Comparison of ENCODE assay signal across 8 mouse cellular contexts in genomic region chr4:107923145-107923802, GRCm38 (mm10). TPM values are rescaled to one million over a fixed set of nuclear protein-coding genes. Genes with fewer than 3 reads are reported as not detected.
DNase-seq lines count a peak whose midpoint lies in the region; ATAC-seq and TF ChIP-seq lines count a peak whose summit lies in the region.

Gene Cpt2 (minus strand): TSS chr4:107923610.

- peak within 1 kb of the TSS; percentile 91 for H3K27ac ChIP-seq in bone marrow, adult 2 months (ENCODE audit: control insufficient read depth, insufficient read depth, low read depth, low read length, poor library complexity)
- H3K27ac ChIP-seq in embryonic fibroblast, embryonic 13.5 days (ENCODE audit: insufficient read depth, low read length), result peak within 1 kb of the TSS; percentile 67
- H3K27ac ChIP-seq in heart, embryonic 10.5 days, result peak within 1 kb of the TSS; percentile 95
- H3K27ac ChIP-seq in kidney, embryonic 15.5 days, result peak within 1 kb of the TSS; percentile 90

- H3K9me3 ChIP-seq in heart, embryonic 10.5 days, result no peaks in the 10 kb centered on the region
- no peaks in the 10 kb centered on the region for H3K9me3 ChIP-seq in kidney, embryonic 15.5 days (replicated peaks)

- peak within 1 kb of the TSS; percentile 80 for H3K4me3 ChIP-seq in bone marrow, adult 2 months (replicated peaks; ENCODE audit: control insufficient read depth, low read depth, low read length)
- peak within 1 kb of the TSS; percentile 82 for H3K4me3 ChIP-seq in embryonic fibroblast, embryonic 13.5 days (ENCODE audit: insufficient read depth, low read length)
- peak within 1 kb of the TSS; percentile 93 for H3K4me3 ChIP-seq in heart, embryonic 10.5 days
- peak within 1 kb of the TSS; percentile 68 for H3K4me3 ChIP-seq in kidney, embryonic 15.5 days (replicated peaks)

- peaks cover 1% of the 10 kb centered on the region for H3K4me1 ChIP-seq in bone marrow, adult 2 months (ENCODE audit: control insufficient read depth, insufficient read depth, low read length)
- H3K4me1 ChIP-seq in embryonic fibroblast, embryonic 13.5 days (ENCODE audit: control insufficient read depth, insufficient read depth, low read length), result no peaks in the 10 kb centered on the region
- H3K4me1 ChIP-seq in heart, embryonic 10.5 days, result peaks cover 28% of the 10 kb centered on the region
- H3K4me1 ChIP-seq in kidney, embryonic 15.5 days, result peaks cover 26% of the 10 kb centered on the region

- peak; percentile 97 for ATAC-seq in kidney, embryonic 15.5 days (replicated peaks; ENCODE audit: low FRiP score)
- peak; percentile 97 for ATAC-seq in monocyte, adult 5-6 weeks (replicated peaks; ENCODE audit: insufficient number of reproducible peaks, low FRiP score, low TSS enrichment, poor library complexity, severe bottlenecking)

- H3K4me2 ChIP-seq in kidney, embryonic 15.5 days, result peak within 1 kb of the TSS; percentile 69

- TF ChIP-seq POLR2A in bone marrow, adult 2 months (IDR thresholded peaks at IDR 0.05; ENCODE audit: borderline replicate concordance, control insufficient read depth, low read depth, low read length), result peak; percentile 96
- TF ChIP-seq POLR2A in embryonic fibroblast, embryonic 13.5 days (IDR thresholded peaks at IDR 0.05; ENCODE audit: low read depth, low read length), result peak; percentile 98

- no peaks in the 10 kb centered on the region for H3K27me3 ChIP-seq in heart, embryonic 10.5 days (ENCODE audit: insufficient read depth, poor library complexity, severe bottlenecking)
- H3K27me3 ChIP-seq in kidney, embryonic 15.5 days, result no peaks in the 10 kb centered on the region

- TF ChIP-seq CTCF in bone marrow, adult 2 months (IDR thresholded peaks at IDR 0.05; ENCODE audit: control insufficient read depth, insufficient read depth, low read length), result no peak
- TF ChIP-seq CTCF in embryonic fibroblast, embryonic 13.5 days (IDR thresholded peaks at IDR 0.05; ENCODE audit: borderline replicate concordance, insufficient read depth, low read length), result no peak

- 0 out of 2 replicates have a peak, but pooled peaks cover 6% of the 10 kb centered on the region for H3K36me3 ChIP-seq in heart, embryonic 10.5 days
- H3K36me3 ChIP-seq in kidney, embryonic 15.5 days, result no peaks in the 10 kb centered on the region; the same call in 1 of the 2 replicates

- peak; percentile 97 for DNase-seq in 416B (ENCODE audit: low read depth)
- DNase-seq in heart, embryonic 10.5 days (ENCODE audit: low spot score), result peak; percentile 98
- DNase-seq in liver, result peak; percentile 99
- peak; percentile 96 to 98 for DNase-seq in spleen, postnatal 4 days (ENCODE audit: low spot score in 2 of 2)

- peak within 1 kb of the TSS; percentile 86 for H3K9ac ChIP-seq in kidney, embryonic 15.5 days

- WGBS in bone marrow, adult 2 months, result under 1% methylated on average over 38 of the region's 38 CpGs
- WGBS in heart, embryonic 10.5 days, result 1% methylated on average over 38 of the region's 38 CpGs
- under 1% methylated on average over 38 of the region's 38 CpGs for WGBS in kidney, embryonic 15.5 days

RNA-seq across cellular contexts. Expression of gene Cpt2, which starts in this region (rescaled TPM):
- 23.3 and 24.6 TPM in 2 replicates for polyA plus RNA-seq in bone marrow, adult 2 months (2011; ENCODE audit: insufficient read depth, insufficient read length, low replicate concordance, missing spikeins)
- polyA plus RNA-seq in embryonic fibroblast, embryonic 13.5 days (2011; ENCODE audit: insufficient read length, low read depth, missing spikeins), result 37.1 and 51.8 TPM in 2 replicates
- polyA plus RNA-seq in heart, embryonic 10.5 days (2016; fragmentation: Nextera tagmentation; extraction: Ambion mirVana), result 50.6 and 67.0 TPM in 2 replicates
- 45.6 and 49.7 TPM in 2 replicates for polyA plus RNA-seq in kidney, embryonic 15.5 days (2015; fragmentation: Nextera tagmentation; extraction: Ambion mirVana)
- 3.9 to 14.6 TPM (median 7.4 TPM) in 3 replicates for total RNA-seq in monocyte, adult 5-6 weeks (2017)

Comparison
In these comparisons a context has a peak if more than half of its experiments do, and no peak if none do; other contexts are left out.
1. Peak in every context shown above with its lines: DNase-seq, ATAC-seq, H3K4me3 ChIP-seq and H3K27ac ChIP-seq.